Mouse (Mus musculus): ENCODE results near the gene Necap1. TPM values are rescaled to one million over a fixed set of nuclear protein-coding genes. Genes with fewer than 3 reads are reported as not detected.
A peak's percentile ranks its signal among the peaks of the same experiment; 100 is the strongest.

The Necap1 gene
- polyA plus RNA-seq, 1 experiment: 21.9 TPM

DNA sequence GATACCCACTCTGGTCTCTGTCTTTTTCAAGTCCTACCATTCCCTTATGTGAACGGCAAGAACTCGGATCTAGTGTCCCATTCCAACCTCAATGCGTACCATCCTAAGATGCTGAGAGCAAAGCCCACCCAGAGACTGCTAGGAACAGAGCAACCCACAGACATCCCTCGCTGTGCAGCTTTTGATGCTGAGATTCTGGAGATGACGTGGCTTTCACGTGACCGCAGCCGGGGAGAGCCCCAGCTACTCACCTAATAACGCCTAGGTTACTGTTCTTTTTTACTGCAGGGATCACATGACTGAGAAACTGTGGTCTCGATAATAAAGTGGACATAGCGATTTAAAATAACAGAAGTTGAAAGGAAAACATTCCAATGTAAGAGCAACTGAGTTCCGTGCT is 19.7 kb upstream of the Necap1 start:
- TF ChIP-seq SRF (IDR thresholded peaks at IDR 0.05; ENCODE audit: control insufficient read depth, insufficient read length, low read depth): no peak
- TF ChIP-seq TCF12 (IDR thresholded peaks at IDR 0.05; ENCODE audit: insufficient read depth, poor library complexity, severe bottlenecking): no peak
- TF ChIP-seq USF1 (IDR thresholded peaks at IDR 0.05; ENCODE audit: low read depth): peak; percentile 47
- H3K4me2 ChIP-seq (ENCODE audit: low read depth): peak overlapping the region; percentile 36
- H3K79me2 ChIP-seq (ENCODE audit: control insufficient read depth, insufficient read depth): no peaks in the 10 kb centered on the region
- no peak overlapping the region for H3K4me3 ChIP-seq
- H3K36me3 ChIP-seq (ENCODE audit: control insufficient read depth, insufficient read depth): no peaks in the 10 kb centered on the region
- H3K27me3 ChIP-seq (ENCODE audit: control insufficient read depth, insufficient read depth, insufficient read length): no peaks in the 10 kb centered on the region
- no peak overlapping the region for H3ac ChIP-seq (ENCODE audit: control insufficient read depth, insufficient read length)

DNA sequence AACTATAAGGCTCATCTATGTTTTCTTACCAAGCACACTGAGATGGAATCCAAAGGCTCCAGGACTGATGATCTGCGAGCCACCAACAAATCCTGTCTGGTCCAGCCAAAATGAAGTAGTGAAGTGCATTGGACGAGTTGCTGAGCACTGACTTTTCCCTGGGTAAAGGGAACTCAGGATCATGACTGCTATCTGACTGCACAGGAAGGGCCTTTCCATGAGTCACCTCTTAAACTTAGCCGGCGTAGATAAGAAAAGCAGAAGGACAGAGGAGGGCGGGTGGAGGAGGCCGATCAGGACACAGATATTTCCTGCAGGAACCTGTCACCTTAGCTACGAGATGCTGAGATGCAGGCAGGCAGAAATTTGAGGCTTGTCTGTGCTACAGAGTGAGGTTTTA is 18.3 kb upstream of the Necap1 start, which contains the start of gene C3ar1:
C3ar1 (minus strand) TSS at position 207 of the 400 bp plus-strand sequence.
- no peaks in the 10 kb centered on the region for H3K36me3 ChIP-seq (ENCODE audit: control insufficient read depth, insufficient read depth)
- H3K27me3 ChIP-seq (ENCODE audit: control insufficient read depth, insufficient read depth, insufficient read length): no peaks in the 10 kb centered on the region
- TF ChIP-seq USF1 (IDR thresholded peaks at IDR 0.05; ENCODE audit: low read depth) (no peak), TCF3 (IDR thresholded peaks at IDR 0.05; ENCODE audit: insufficient read length, low read depth) (no peak), REST (IDR thresholded peaks at IDR 0.05; ENCODE audit: insufficient read depth, insufficient read length) (no peak), SRF (IDR thresholded peaks at IDR 0.05; ENCODE audit: control insufficient read depth, insufficient read length, low read depth) (no peak), POLR2A (IDR thresholded peaks at IDR 0.05; ENCODE audit: insufficient read length, low read depth) (no peak), MYOG (IDR thresholded peaks at IDR 0.05; ENCODE audit: control insufficient read depth in 1 of 3, insufficient read depth in 1 of 3, insufficient read length in 2 of 3, low read depth in 2 of 3) (no peak), CEBPB (IDR thresholded peaks at IDR 0.05; ENCODE audit: insufficient read depth, poor library complexity, severe bottlenecking) (no peak), E2F4 (IDR thresholded peaks at IDR 0.05; ENCODE audit: insufficient read depth) (no peak), TCF12 (IDR thresholded peaks at IDR 0.05; ENCODE audit: insufficient read depth, poor library complexity, severe bottlenecking) (no peak), MYOD1 (IDR thresholded peaks at IDR 0.05; ENCODE audit: control insufficient read depth in 1 of 3, insufficient read length in 2 of 3, low read depth in 2 of 3) (no peak)
- H3K4me2 ChIP-seq (ENCODE audit: low read depth): peak within 1 kb of the TSS; percentile 41
- H3K4me3 ChIP-seq: no peak within 1 kb of the TSS
- H3K79me2 ChIP-seq (ENCODE audit: control insufficient read depth, insufficient read depth): no peaks in the 10 kb centered on the region
- H3ac ChIP-seq (ENCODE audit: control insufficient read depth, insufficient read length): no peak within 1 kb of the TSS

GRCm38 (mm10) chr6:122862434-122862833 is 11.8 kb upstream of the Necap1 start:
- Histone ChIP-seq H3K4me2 (ENCODE audit: low read depth) (no peak overlapping the region), H3ac (ENCODE audit: control insufficient read depth, insufficient read length) (no peak overlapping the region), H3K36me3 (ENCODE audit: control insufficient read depth, insufficient read depth) (no peaks in the 10 kb centered on the region)

GRCm38 (mm10) chr6:122862871-122863270 is 11.4 kb upstream of the Necap1 start:
- Histone ChIP-seq H3K27me3 (ENCODE audit: control insufficient read depth, insufficient read depth, insufficient read length) (no peaks in the 10 kb centered on the region), H3K79me2 (ENCODE audit: control insufficient read depth, insufficient read depth) (no peaks in the 10 kb centered on the region), H3K36me3 (ENCODE audit: control insufficient read depth, insufficient read depth) (no peaks in the 10 kb centered on the region), H3K4me3 (no peak overlapping the region), H3K4me2 (ENCODE audit: low read depth) (no peak overlapping the region), H3ac (ENCODE audit: control insufficient read depth, insufficient read length) (no peak overlapping the region)
- no peak for TF ChIP-seq MAX (IDR thresholded peaks at IDR 0.05; ENCODE audit: low read depth)
- TF ChIP-seq MYOG (IDR thresholded peaks at IDR 0.05; ENCODE audit: control insufficient read depth in 1 of 3, insufficient read depth in 1 of 3, insufficient read length in 2 of 3, low read depth in 2 of 3): no peak
- no peak for TF ChIP-seq TCF3 (IDR thresholded peaks at IDR 0.05; ENCODE audit: insufficient read length, low read depth)
- TF ChIP-seq POLR2AphosphoS2 (IDR thresholded peaks at IDR 0.05; ENCODE audit: insufficient read length, low read depth): no peak
- TF ChIP-seq POLR2A (IDR thresholded peaks at IDR 0.05; ENCODE audit: insufficient read length, low read depth): no peak
- TF ChIP-seq CEBPB (IDR thresholded peaks at IDR 0.05; ENCODE audit: insufficient read depth, poor library complexity, severe bottlenecking): no peak
- no peak for TF ChIP-seq REST (IDR thresholded peaks at IDR 0.05; ENCODE audit: insufficient read depth, insufficient read length)
- TF ChIP-seq TCF12 (IDR thresholded peaks at IDR 0.05; ENCODE audit: insufficient read depth, poor library complexity, severe bottlenecking): no peak
- no peak for TF ChIP-seq SRF (IDR thresholded peaks at IDR 0.05; ENCODE audit: control insufficient read depth, insufficient read length, low read depth)
- no peak for TF ChIP-seq USF1 (IDR thresholded peaks at IDR 0.05; ENCODE audit: low read depth)
- no peak for TF ChIP-seq MYOD1 (IDR thresholded peaks at IDR 0.05; ENCODE audit: control insufficient read depth in 1 of 3, insufficient read length in 2 of 3, low read depth in 2 of 3)
- TF ChIP-seq E2F4 (IDR thresholded peaks at IDR 0.05; ENCODE audit: insufficient read depth): no peak

More at GRCm38 (mm10) chr6:122862434-122862833, 11.8 kb upstream of the Necap1 start:
- TF ChIP-seq MAX (IDR thresholded peaks at IDR 0.05; ENCODE audit: low read depth) (no peak), POLR2AphosphoS2 (IDR thresholded peaks at IDR 0.05; ENCODE audit: insufficient read length, low read depth) (no peak)
- no peaks in the 10 kb centered on the region for H3K79me2 ChIP-seq (ENCODE audit: control insufficient read depth, insufficient read depth)
- no peak overlapping the region for H3K4me3 ChIP-seq
- no peaks in the 10 kb centered on the region for H3K27me3 ChIP-seq (ENCODE audit: control insufficient read depth, insufficient read depth, insufficient read length)

DNA sequence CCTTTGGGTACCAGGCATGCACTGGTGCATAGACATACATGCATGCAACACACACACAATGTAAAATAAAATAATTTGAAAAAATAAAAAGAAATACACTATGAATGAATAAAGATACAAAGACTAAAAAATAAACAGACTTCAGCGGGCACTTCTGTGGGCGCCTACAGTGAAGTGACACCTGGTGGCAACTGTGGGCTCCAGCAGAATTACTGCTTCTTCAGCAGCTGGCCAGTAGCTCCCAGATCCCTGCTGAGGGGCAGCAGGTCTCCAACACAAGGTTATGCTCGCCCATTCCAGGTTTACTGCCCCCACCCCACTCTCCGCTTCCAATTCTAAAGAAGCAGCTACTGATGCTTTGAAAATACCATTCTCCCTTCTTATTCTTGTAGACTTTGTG is 6.4 kb upstream of the Necap1 start:
- Histone ChIP-seq H3K4me3 (no peak overlapping the region), H3K36me3 (ENCODE audit: control insufficient read depth, insufficient read depth) (no peaks in the 10 kb centered on the region), H3K27me3 (ENCODE audit: control insufficient read depth, insufficient read depth, insufficient read length) (no peaks in the 10 kb centered on the region), H3K79me2 (ENCODE audit: control insufficient read depth, insufficient read depth) (no peaks in the 10 kb centered on the region), H3K4me2 (ENCODE audit: low read depth) (no peak overlapping the region), H3ac (ENCODE audit: control insufficient read depth, insufficient read length) (no peak overlapping the region)
- TF ChIP-seq MYOG (IDR thresholded peaks at IDR 0.05; ENCODE audit: control insufficient read depth in 1 of 3, insufficient read depth in 1 of 3, insufficient read length in 2 of 3, low read depth in 2 of 3): no peak
- TF ChIP-seq MYOD1 (IDR thresholded peaks at IDR 0.05; ENCODE audit: control insufficient read depth in 1 of 3, insufficient read length in 2 of 3, low read depth in 2 of 3): no peak

All from myocyte (in vitro differentiated cells).